Mouse (Mus musculus): Measurements from ENCODE around the gene Cabp1. TPM values are rescaled to one million over a fixed set of nuclear protein-coding genes. Genes with fewer than 3 reads are reported as not detected.

Cabp1 gene
- polyA plus RNA-seq, 1 experiment from 2014 or later = 1.00 TPM

GRCm38 (mm10) chr5:115126578-115127312 is 67.4 kb downstream of the Cabp1 start:
- H3K4me3 ChIP-seq (ENCODE audit: low read depth, low read length) = no peak overlapping the region
- no peak overlapping the region for H3K9ac ChIP-seq (replicated peaks; ENCODE audit: low read depth, low read length)
- 90% methylated on average over 28 of the region's 28 CpGs for WGBS
- H3K36me3 ChIP-seq (ENCODE audit: control insufficient read depth, insufficient read depth, low read length) = peaks cover 20% of the 10 kb centered on the region
- H3K4me1 ChIP-seq (ENCODE audit: control insufficient read depth, insufficient read depth, low read length) = no peaks in the 10 kb centered on the region
- H3K4me2 ChIP-seq (replicated peaks; ENCODE audit: low read depth, low read length) = no peak overlapping the region
- H3K9me3 ChIP-seq (ENCODE audit: control insufficient read depth, low read depth, low read length) = no peaks in the 10 kb centered on the region
- H3K27me3 ChIP-seq (ENCODE audit: control insufficient read depth, insufficient read depth, low read length) = no peaks in the 10 kb centered on the region
- H3K27ac ChIP-seq (ENCODE audit: low read length) = no peak overlapping the region
- no peak for ATAC-seq (ENCODE audit: insufficient number of reproducible peaks, insufficient read depth, low FRiP score, low read depth)

- Histone ChIP-seq H3K4me1 (ENCODE audit: control insufficient read depth, insufficient read depth, low read length) (no peaks in the 10 kb centered on the region), H3K27ac (ENCODE audit: low read length) (no peak overlapping the region), H3K27me3 (ENCODE audit: control insufficient read depth, insufficient read depth, low read length) (no peaks in the 10 kb centered on the region), H3K9ac (replicated peaks; ENCODE audit: low read depth, low read length) (no peak overlapping the region), H3K4me2 (replicated peaks; ENCODE audit: low read depth, low read length) (no peak overlapping the region), H3K36me3 (ENCODE audit: control insufficient read depth, insufficient read depth, low read length) (peaks cover 20% of the 10 kb centered on the region), H3K9me3 (ENCODE audit: control insufficient read depth, low read depth, low read length) (no peaks in the 10 kb centered on the region), H3K4me3 (ENCODE audit: low read depth, low read length) (no peak overlapping the region)
- 0 out of 2 replicates have a peak, but pooled peaks have one; percentile 57 for ATAC-seq (ENCODE audit: insufficient number of reproducible peaks, insufficient read depth, low FRiP score, low read depth)
- 24% methylated on average over 24 of the region's 24 CpGs for WGBS
Observed at GRCm38 (mm10) chr5:115125211-115125871, 68.8 kb downstream of the Cabp1 start.

- Histone ChIP-seq H3K36me3 (ENCODE audit: control insufficient read depth, insufficient read depth, low read length) (peaks cover 20% of the 10 kb centered on the region), H3K4me3 (ENCODE audit: low read depth, low read length) (no peak overlapping the region), H3K4me1 (ENCODE audit: control insufficient read depth, insufficient read depth, low read length) (no peaks in the 10 kb centered on the region), H3K27me3 (ENCODE audit: control insufficient read depth, insufficient read depth, low read length) (no peaks in the 10 kb centered on the region), H3K27ac (ENCODE audit: low read length) (no peak overlapping the region), H3K9me3 (ENCODE audit: control insufficient read depth, low read depth, low read length) (no peaks in the 10 kb centered on the region), H3K4me2 (replicated peaks; ENCODE audit: low read depth, low read length) (no peak overlapping the region), H3K9ac (replicated peaks; ENCODE audit: low read depth, low read length) (no peak overlapping the region)
- WGBS = 95% methylated on average over 6 of the region's 6 CpGs
- no peak for ATAC-seq (ENCODE audit: insufficient number of reproducible peaks, insufficient read depth, low FRiP score, low read depth)
Observed at GRCm38 (mm10) chr5:115124690-115125089, 69.5 kb downstream of the Cabp1 start.

- Histone ChIP-seq H3K4me2 (replicated peaks; ENCODE audit: low read depth, low read length) (no peak overlapping the region), H3K27ac (ENCODE audit: low read length) (no peak overlapping the region), H3K27me3 (ENCODE audit: control insufficient read depth, insufficient read depth, low read length) (no peaks in the 10 kb centered on the region), H3K36me3 (ENCODE audit: control insufficient read depth, insufficient read depth, low read length) (peaks cover 8% of the 10 kb centered on the region), H3K4me3 (ENCODE audit: low read depth, low read length) (no peak overlapping the region), H3K9me3 (ENCODE audit: control insufficient read depth, low read depth, low read length) (no peaks in the 10 kb centered on the region), H3K4me1 (ENCODE audit: control insufficient read depth, insufficient read depth, low read length) (0 out of 2 replicates have a peak, but pooled peaks cover 2% of the 10 kb centered on the region), H3K9ac (replicated peaks; ENCODE audit: low read depth, low read length) (no peak overlapping the region)
- WGBS = 80% methylated on average over 5 of the region's 5 CpGs
- no peak for ATAC-seq (ENCODE audit: insufficient number of reproducible peaks, insufficient read depth, low FRiP score, low read depth)
Observed at GRCm38 (mm10) chr5:115120978-115121377, 73.2 kb downstream of the Cabp1 start.

- Histone ChIP-seq H3K36me3 (ENCODE audit: control insufficient read depth, insufficient read depth, low read length) (peaks cover 6% of the 10 kb centered on the region), H3K9ac (replicated peaks; ENCODE audit: low read depth, low read length) (peak within 1 kb of the TSS; percentile 36), H3K27me3 (ENCODE audit: control insufficient read depth, insufficient read depth, low read length) (no peaks in the 10 kb centered on the region), H3K9me3 (ENCODE audit: control insufficient read depth, low read depth, low read length) (no peaks in the 10 kb centered on the region), H3K27ac (ENCODE audit: low read length) (peak within 1 kb of the TSS; percentile 52; the same call in 1 of the 2 replicates), H3K4me1 (ENCODE audit: control insufficient read depth, insufficient read depth, low read length) (0 out of 2 replicates have a peak, but pooled peaks cover 2% of the 10 kb centered on the region), H3K4me3 (ENCODE audit: low read depth, low read length) (peak within 1 kb of the TSS; percentile 59), H3K4me2 (replicated peaks; ENCODE audit: low read depth, low read length) (peak within 1 kb of the TSS; percentile 49)
- ATAC-seq (ENCODE audit: insufficient number of reproducible peaks, insufficient read depth, low FRiP score, low read depth) = peak; percentile 93
- 1% methylated on average over 39 of the region's 39 CpGs for WGBS
Observed at GRCm38 (mm10) chr5:115118961-115119570, 75.1 kb downstream of the Cabp1 start, which contains the start of gene Acads. TSS of gene Acads (minus strand) at chr5:115119346.

Other genes with a start within 250 kb of the Cabp1 start
- 7.1 and 7.7 TPM in 2 replicates for gene Hnf1a, start 223.3 kb downstream of the Cabp1 start, polyA plus RNA-seq (2014; fragmentation: Nextera tagmentation; extraction: Ambion mirVana)
- 27.6 and 27.7 TPM in 2 replicates for gene Sppl3, start 183.2 kb downstream of the Cabp1 start, polyA plus RNA-seq (2014; fragmentation: Nextera tagmentation; extraction: Ambion mirVana)
- gene Gm10401, start 96.1 kb downstream of the Cabp1 start, polyA plus RNA-seq (2014; fragmentation: Nextera tagmentation; extraction: Ambion mirVana) = 51.7 and 54.7 TPM in 2 replicates
- gene Acads, start 75.0 kb downstream of the Cabp1 start, polyA plus RNA-seq (2014; fragmentation: Nextera tagmentation; extraction: Ambion mirVana) = 38.5 and 39.9 TPM in 2 replicates
- 26.3 and 27.3 TPM in 2 replicates for gene Unc119b, start 59.4 kb downstream of the Cabp1 start, polyA plus RNA-seq (2014; fragmentation: Nextera tagmentation; extraction: Ambion mirVana)
- gene Mlec, start 36.2 kb downstream of the Cabp1 start, polyA plus RNA-seq (2014; fragmentation: Nextera tagmentation; extraction: Ambion mirVana) = 52.6 and 61.3 TPM in 2 replicates
- gene Pop5, start 41.5 kb upstream of the Cabp1 start, polyA plus RNA-seq (2014; fragmentation: Nextera tagmentation; extraction: Ambion mirVana) = 93.1 and 97.7 TPM in 2 replicates
- 62.6 and 66.5 TPM in 2 replicates for gene Rnf10, start 78.5 kb upstream of the Cabp1 start, polyA plus RNA-seq (2014; fragmentation: Nextera tagmentation; extraction: Ambion mirVana)
- gene Coq5, start 85.3 kb upstream of the Cabp1 start, polyA plus RNA-seq (2014; fragmentation: Nextera tagmentation; extraction: Ambion mirVana) = 40.0 and 45.4 TPM in 2 replicates
- gene Dynll1, start 106.6 kb upstream of the Cabp1 start, polyA plus RNA-seq (2014; fragmentation: Nextera tagmentation; extraction: Ambion mirVana) = 1,629 and 1,647 TPM in 2 replicates
- gene Srsf9, start 132.8 kb upstream of the Cabp1 start, polyA plus RNA-seq (2014; fragmentation: Nextera tagmentation; extraction: Ambion mirVana) = 218 and 229 TPM in 2 replicates
- gene Gatc, start 146.8 kb upstream of the Cabp1 start, polyA plus RNA-seq (2014; fragmentation: Nextera tagmentation; extraction: Ambion mirVana) = 36.0 and 37.0 TPM in 2 replicates
- 61.3 and 63.8 TPM in 2 replicates for gene Triap1, start 146.8 kb upstream of the Cabp1 start, polyA plus RNA-seq (2014; fragmentation: Nextera tagmentation; extraction: Ambion mirVana)
- gene Cox6a1, start 154.6 kb upstream of the Cabp1 start, polyA plus RNA-seq (2014; fragmentation: Nextera tagmentation; extraction: Ambion mirVana) = 898 and 932 TPM in 2 replicates
- gene Msi1, start 235.2 kb upstream of the Cabp1 start, polyA plus RNA-seq (2014; fragmentation: Nextera tagmentation; extraction: Ambion mirVana) = 15.7 and 17.2 TPM in 2 replicates